Mouse (Mus musculus): ENCODE results near the gene Abcc4. TPM values are rescaled to one million over a fixed set of nuclear protein-coding genes. Genes with fewer than 3 reads are reported as not detected.

The Abcc4 gene
- polyA plus RNA-seq, 1 experiment: 8.7 TPM

- Histone ChIP-seq H3K4me1 (ENCODE audit: control insufficient read depth, insufficient read depth, low read length) (no peaks in the 10 kb centered on the region), H3K4me3 (replicated peaks; ENCODE audit: extremely low read depth, low read depth, low read length) (no peak overlapping the region)
- TF ChIP-seq POLR2A (IDR thresholded peaks at IDR 0.05; ENCODE audit: borderline replicate concordance, extremely low read depth, low read depth, low read length) (no peak), CTCF (IDR thresholded peaks at IDR 0.05; ENCODE audit: insufficient read depth, low read length) (no peak)
- no peak for DNase-seq
- WGBS: 90% methylated on average over 6 of the region's 6 CpGs
Measured at GRCm38 (mm10) chr14:118485646-118486045, 220.4 kb downstream of the Abcc4 start.

- no peak overlapping the region for H3K4me3 ChIP-seq (replicated peaks; ENCODE audit: extremely low read depth, low read depth, low read length)
- no peaks in the 10 kb centered on the region for H3K4me1 ChIP-seq (ENCODE audit: control insufficient read depth, insufficient read depth, low read length)
- 82% methylated on average over 5 of the region's 5 CpGs for WGBS
- DNase-seq: no peak
- TF ChIP-seq POLR2A (IDR thresholded peaks at IDR 0.05; ENCODE audit: borderline replicate concordance, extremely low read depth, low read depth, low read length) (no peak), CTCF (IDR thresholded peaks at IDR 0.05; ENCODE audit: insufficient read depth, low read length) (no peak)
Measured at GRCm38 (mm10) chr14:118482320-118482719, 223.7 kb downstream of the Abcc4 start.

- WGBS: 69% methylated on average over 5 of the region's 5 CpGs
- no peak for DNase-seq
- Histone ChIP-seq H3K4me3 (replicated peaks; ENCODE audit: extremely low read depth, low read depth, low read length) (no peak overlapping the region), H3K4me1 (ENCODE audit: control insufficient read depth, insufficient read depth, low read length) (no peaks in the 10 kb centered on the region)
- no peak for TF ChIP-seq POLR2A (IDR thresholded peaks at IDR 0.05; ENCODE audit: borderline replicate concordance, extremely low read depth, low read depth, low read length)
- TF ChIP-seq CTCF (IDR thresholded peaks at IDR 0.05; ENCODE audit: insufficient read depth, low read length): no peak
Measured at GRCm38 (mm10) chr14:118481779-118482178, 224.2 kb downstream of the Abcc4 start.

- no peak overlapping the region for H3K4me3 ChIP-seq (replicated peaks; ENCODE audit: extremely low read depth, low read depth, low read length)
- WGBS: 46% methylated on average over 3 of the region's 3 CpGs
- TF ChIP-seq POLR2A (IDR thresholded peaks at IDR 0.05; ENCODE audit: borderline replicate concordance, extremely low read depth, low read depth, low read length) (no peak), CTCF (IDR thresholded peaks at IDR 0.05; ENCODE audit: insufficient read depth, low read length) (no peak)
Measured at GRCm38 (mm10) chr14:118476329-118476728, 229.7 kb downstream of the Abcc4 start.

GRCm38 (mm10) chr14:118475100-118475454 lies 230.9 kb downstream of the Abcc4 start:
- H3K4me1 ChIP-seq (ENCODE audit: control insufficient read depth, insufficient read depth, low read length): no peaks in the 10 kb centered on the region; the same call in 1 of the 2 replicates
- DNase-seq: no peak
- 55% methylated on average over 7 of the region's 7 CpGs for WGBS
- no peak overlapping the region for H3K4me3 ChIP-seq (replicated peaks; ENCODE audit: extremely low read depth, low read depth, low read length)
- TF ChIP-seq POLR2A (IDR thresholded peaks at IDR 0.05; ENCODE audit: borderline replicate concordance, extremely low read depth, low read depth, low read length): no peak
- TF ChIP-seq CTCF (IDR thresholded peaks at IDR 0.05; ENCODE audit: insufficient read depth, low read length): no peak

More at GRCm38 (mm10) chr14:118476329-118476728, 229.7 kb downstream of the Abcc4 start:
- DNase-seq: no peak
- H3K4me1 ChIP-seq (ENCODE audit: control insufficient read depth, insufficient read depth, low read length): no peaks in the 10 kb centered on the region; the same call in 1 of the 2 replicates

GRCm38 (mm10) chr14:118474226-118475099 lies 231.6 kb downstream of the Abcc4 start:
- Histone ChIP-seq H3K4me1 (ENCODE audit: control insufficient read depth, insufficient read depth, low read length) (no peaks in the 10 kb centered on the region; the same call in 1 of the 2 replicates), H3K4me3 (replicated peaks; ENCODE audit: extremely low read depth, low read depth, low read length) (no peak overlapping the region)
- DNase-seq: no peak
- TF ChIP-seq POLR2A (IDR thresholded peaks at IDR 0.05; ENCODE audit: borderline replicate concordance, extremely low read depth, low read depth, low read length): no peak
- TF ChIP-seq CTCF (IDR thresholded peaks at IDR 0.05; ENCODE audit: insufficient read depth, low read length): no peak
- 18% methylated on average over 26 of the region's 26 CpGs for WGBS

GRCm38 (mm10) chr14:118473831-118474193 lies 232.2 kb downstream of the Abcc4 start:
- H3K4me3 ChIP-seq (replicated peaks; ENCODE audit: extremely low read depth, low read depth, low read length): no peak overlapping the region
- WGBS: 1% methylated on average over 37 of the region's 37 CpGs
- no peaks in the 10 kb centered on the region; the same call in 1 of the 2 replicates for H3K4me1 ChIP-seq (ENCODE audit: control insufficient read depth, insufficient read depth, low read length)
- TF ChIP-seq POLR2A (IDR thresholded peaks at IDR 0.05; ENCODE audit: borderline replicate concordance, extremely low read depth, low read depth, low read length) (no peak), CTCF (IDR thresholded peaks at IDR 0.05; ENCODE audit: insufficient read depth, low read length) (no peak)
- DNase-seq: no peak

- DNase-seq: no peak
- Histone ChIP-seq H3K4me1 (ENCODE audit: control insufficient read depth, insufficient read depth, low read length) (no peaks in the 10 kb centered on the region; the same call in 1 of the 2 replicates), H3K4me3 (replicated peaks; ENCODE audit: extremely low read depth, low read depth, low read length) (no peak overlapping the region)
- TF ChIP-seq POLR2A (IDR thresholded peaks at IDR 0.05; ENCODE audit: borderline replicate concordance, extremely low read depth, low read depth, low read length) (no peak), CTCF (IDR thresholded peaks at IDR 0.05; ENCODE audit: insufficient read depth, low read length) (no peak)
- 21% methylated on average over 20 of the region's 20 CpGs for WGBS
Measured at GRCm38 (mm10) chr14:118473188-118473830, 232.7 kb downstream of the Abcc4 start.

- 56% methylated on average over 2 of the region's 2 CpGs for WGBS
- no peak for TF ChIP-seq CTCF (IDR thresholded peaks at IDR 0.05; ENCODE audit: insufficient read depth, low read length)
- Histone ChIP-seq H3K4me1 (ENCODE audit: control insufficient read depth, insufficient read depth, low read length) (no peaks in the 10 kb centered on the region), H3K4me3 (replicated peaks; ENCODE audit: extremely low read depth, low read depth, low read length) (no peak overlapping the region)
- DNase-seq: no peak
Measured at GRCm38 (mm10) chr14:118465331-118465730, 240.7 kb downstream of the Abcc4 start.

Measured in lung, adult 2 months (tissue).